Mouse (Mus musculus) brown adipose tissue, adult 24 weeks (tissue): Measurements from ENCODE around the gene Ephb2. TPM values are rescaled to one million over a fixed set of nuclear protein-coding genes. Genes with fewer than 3 reads are reported as not detected.

Source experiments
- H3K27ac ChIP-seq: fragments of 200-500 bp; replicated peaks from 2 replicates; pipeline ENCODE4 v1.5.1; 2012; ENCODE audit warnings: low read depth, mild to moderate bottlenecking, low read length
- H3K4me1 ChIP-seq: fragments of 200-500 bp; 2 replicates; pipeline ENCODE4 v1.6.1; 2012; ENCODE audit warnings: low read length, mixed read lengths; ENCODE audit not compliant: control insufficient read depth, insufficient read depth, insufficient read length
- H3K4me3 ChIP-seq: fragments of 200-500 bp; 2 replicates; pipeline ENCODE4 v1.5.1; 2012; ENCODE audit warnings: low read depth, mild to moderate bottlenecking, low read length, moderate library complexity; ENCODE audit not compliant: insufficient read depth
- polyA plus RNA-seq: library from polyadenylated mRNA; stranded (reverse); fragments of >200 nt; gene quantifications from 2 replicates; pipeline ENCODE4 v1.2.4, GENCODE M21; 2012; ENCODE audit not compliant: missing spikeins, insufficient read depth, insufficient read length

The Ephb2 gene
- polyA plus RNA-seq, 1 experiment: 1.5 TPM

DNA sequence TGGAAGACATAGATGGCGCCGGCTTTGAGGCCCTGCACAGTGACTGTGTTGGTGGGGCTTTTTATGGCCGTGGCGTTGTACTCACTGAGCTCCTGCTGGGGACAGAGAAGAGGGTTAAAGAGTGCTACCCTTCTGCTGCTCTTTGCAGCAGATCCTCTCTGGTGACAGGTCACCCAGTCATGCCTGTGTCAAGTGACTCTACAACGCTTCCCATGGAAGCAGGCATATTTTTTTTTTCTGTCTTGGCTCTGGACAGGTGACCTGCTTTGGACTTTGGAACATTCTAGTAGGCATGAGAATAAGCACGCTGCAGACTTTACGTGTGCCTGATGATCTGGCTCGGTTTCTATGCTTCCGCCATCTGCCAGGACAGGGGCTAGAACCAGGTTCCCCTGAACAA lies 160.3 kb downstream of the Ephb2 start:
- Histone ChIP-seq H3K27ac (no peak overlapping the region), H3K4me3 (no peak overlapping the region), H3K4me1 (no peaks in the 10 kb centered on the region)

DNA sequence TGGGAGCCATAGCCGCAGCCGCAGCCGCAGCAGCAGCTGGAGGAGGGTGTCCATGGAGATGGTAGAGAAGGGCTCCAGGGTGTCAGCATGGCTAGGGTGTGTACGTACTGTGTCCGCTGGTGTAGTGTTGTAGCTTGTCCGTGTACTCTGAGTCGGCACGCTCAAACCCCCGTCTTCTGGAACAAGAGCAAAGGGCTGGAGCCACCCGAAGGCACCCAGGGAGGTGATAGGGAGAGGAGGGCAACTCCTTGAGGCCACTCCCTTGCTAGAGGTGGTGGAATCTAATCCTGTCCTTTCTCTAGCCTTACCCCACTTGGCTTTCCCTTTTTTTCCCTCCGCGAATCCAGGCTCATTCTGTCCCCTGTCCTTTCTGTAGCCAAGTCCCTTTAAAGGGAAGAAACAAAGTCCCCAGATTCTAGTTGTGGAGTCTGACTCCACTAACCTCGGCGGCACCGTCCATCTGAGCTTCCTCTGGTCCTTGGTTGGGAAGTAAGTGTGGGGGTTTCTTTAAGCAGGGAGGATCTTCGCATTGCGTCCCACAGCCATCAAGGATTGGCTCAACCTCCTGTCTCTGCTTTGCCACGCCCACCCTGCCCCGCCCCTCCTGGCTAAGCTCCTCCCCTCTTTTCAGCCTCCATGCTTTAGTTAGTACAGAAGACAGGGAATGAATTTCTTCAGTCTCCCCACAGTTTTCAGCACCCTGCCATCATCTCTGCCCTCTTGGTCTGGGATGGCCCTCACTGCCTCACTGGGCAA lies 163.3 kb downstream of the Ephb2 start:
- H3K4me3 ChIP-seq: no peak overlapping the region
- no peaks in the 10 kb centered on the region for H3K4me1 ChIP-seq
- H3K27ac ChIP-seq: no peak overlapping the region

DNA sequence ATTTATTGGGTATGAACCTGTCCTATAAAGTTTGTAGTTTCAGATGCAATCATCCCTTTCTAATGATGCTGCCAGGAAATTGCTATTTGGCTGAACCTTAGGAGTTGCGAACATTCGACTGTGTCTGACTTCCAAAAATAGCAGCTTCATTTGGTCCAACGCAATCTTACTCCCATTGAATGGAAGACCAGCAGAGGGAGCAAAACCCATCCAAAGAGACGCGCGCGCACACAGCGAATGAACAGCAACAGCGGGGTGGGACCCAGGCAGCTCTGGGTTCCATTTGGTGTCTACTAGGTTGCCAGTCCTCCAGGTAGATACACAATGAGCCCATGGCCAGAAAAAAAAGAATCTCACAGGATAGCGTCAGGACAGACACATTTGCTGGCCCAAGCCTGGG lies 168.0 kb downstream of the Ephb2 start:
- Histone ChIP-seq H3K27ac (no peak overlapping the region), H3K4me1 (no peaks in the 10 kb centered on the region), H3K4me3 (no peak overlapping the region)

DNA sequence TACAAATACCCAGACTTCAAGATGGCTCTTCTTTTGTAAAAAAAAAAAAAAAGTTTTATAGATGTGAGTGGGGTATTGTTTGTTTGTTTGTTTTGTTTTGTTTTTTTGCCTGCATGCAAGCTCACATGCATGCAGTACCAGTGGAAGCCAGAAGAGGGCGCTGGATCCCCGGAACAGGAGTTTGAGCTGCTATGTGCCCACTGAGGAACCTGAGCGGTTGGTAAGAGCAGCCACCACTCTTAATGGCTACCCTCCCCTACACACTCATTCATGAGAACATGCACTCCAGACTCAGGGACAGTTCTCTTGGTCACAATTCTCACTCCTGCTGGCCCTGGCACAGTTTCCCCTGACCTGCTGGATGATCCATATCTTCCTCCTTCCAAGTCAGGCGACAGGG lies 169.8 kb downstream of the Ephb2 start:
- no peaks in the 10 kb centered on the region for H3K4me1 ChIP-seq
- H3K4me3 ChIP-seq: no peak overlapping the region

DNA sequence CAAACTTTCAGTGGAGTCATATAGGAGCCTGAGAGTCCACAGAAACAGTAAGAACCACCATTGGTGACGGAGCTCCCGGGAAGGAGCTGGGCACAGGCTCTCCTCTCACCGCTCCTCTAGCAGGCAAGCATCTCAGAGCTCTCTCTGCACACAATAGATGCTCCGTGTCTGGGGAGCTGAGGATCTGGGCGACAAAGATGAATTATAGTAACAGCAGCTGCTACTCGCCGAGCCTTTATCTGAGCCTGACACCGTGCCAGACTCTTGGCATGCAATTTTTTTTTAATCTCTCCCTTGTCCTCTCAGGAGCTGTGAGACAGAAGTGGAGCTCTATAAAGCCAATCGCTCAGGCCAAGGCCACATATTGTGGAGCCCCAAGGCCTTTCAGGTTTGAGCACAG lies 170.7 kb downstream of the Ephb2 start:
- H3K4me3 ChIP-seq: no peak overlapping the region
- H3K27ac ChIP-seq: no peak overlapping the region
- no peaks in the 10 kb centered on the region for H3K4me1 ChIP-seq

More for the DNA sequence above, 169.8 kb downstream of the Ephb2 start:
- H3K27ac ChIP-seq: no peak overlapping the region

DNA sequence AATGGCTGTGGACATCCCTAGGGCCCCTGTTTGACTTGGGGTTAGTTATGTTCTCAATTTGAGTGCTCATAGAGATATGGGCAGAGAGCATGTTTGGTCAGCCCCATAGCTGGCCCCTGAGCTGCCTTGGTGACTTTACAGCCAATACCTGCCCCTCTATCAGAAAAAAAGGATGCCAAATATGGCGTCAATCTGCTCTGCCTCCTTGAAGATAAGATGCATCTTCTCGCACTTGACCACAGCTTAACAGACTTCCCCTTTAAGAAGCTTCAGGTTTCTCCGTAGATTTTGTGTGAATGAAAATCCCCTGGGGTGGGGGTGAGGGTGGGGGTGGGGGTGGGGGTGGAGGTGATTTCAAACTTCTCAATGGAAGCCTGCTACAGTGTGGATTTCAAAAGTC lies 177.9 kb downstream of the Ephb2 start:
- Histone ChIP-seq H3K4me1 (no peaks in the 10 kb centered on the region), H3K4me3 (no peak overlapping the region), H3K27ac (no peak overlapping the region)

DNA sequence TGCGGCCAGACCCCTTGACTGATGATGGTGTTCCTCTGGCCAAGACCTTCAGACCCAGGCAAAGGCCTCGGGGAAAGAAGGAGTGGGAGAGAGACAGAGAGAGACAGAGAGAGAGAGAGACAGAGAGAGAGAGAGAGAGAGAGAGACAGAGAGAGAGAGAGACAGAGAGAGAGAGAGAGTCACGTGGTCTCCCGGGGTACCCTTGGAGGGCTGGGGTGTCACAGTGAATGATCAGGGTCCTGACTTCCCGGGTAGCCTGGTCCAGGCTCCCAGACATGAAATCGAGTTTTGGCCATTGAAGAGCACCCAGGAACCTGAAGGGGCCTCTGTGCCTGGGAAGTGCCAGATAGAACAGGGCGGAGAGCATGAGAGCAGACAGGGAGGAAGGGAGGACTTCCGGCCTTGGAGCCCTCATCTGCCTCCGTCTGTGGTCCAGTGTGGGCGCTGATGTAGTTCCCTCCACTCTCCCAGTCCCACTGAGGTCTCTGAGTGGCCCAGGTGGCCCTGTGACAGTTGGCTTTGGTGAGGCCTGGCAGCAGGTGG lies 182.0 kb downstream of the Ephb2 start:
- Histone ChIP-seq H3K4me1 (no peaks in the 10 kb centered on the region), H3K27ac (no peak overlapping the region), H3K4me3 (no peak overlapping the region)

DNA sequence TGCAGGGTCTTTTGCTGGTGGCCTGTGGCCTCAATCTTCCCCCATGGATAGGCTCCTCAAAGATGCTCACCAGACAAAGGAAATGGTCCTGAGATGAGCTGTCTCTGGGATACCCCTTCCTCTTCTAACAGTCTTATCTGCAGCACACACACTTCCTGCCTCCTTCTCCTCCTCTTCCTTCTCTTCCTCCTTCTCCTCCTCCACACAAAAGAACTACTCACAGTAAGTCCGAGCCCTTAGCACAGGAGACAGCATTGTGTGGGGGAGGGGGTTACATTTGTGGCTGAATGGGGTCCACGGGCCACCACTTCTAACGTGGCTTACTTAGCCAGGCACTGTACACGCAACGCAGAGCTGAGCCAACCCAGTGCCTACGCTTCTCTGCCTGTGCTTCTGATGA lies 182.8 kb downstream of the Ephb2 start:
- no peaks in the 10 kb centered on the region for H3K4me1 ChIP-seq
- H3K4me3 ChIP-seq: no peak overlapping the region
- no peak overlapping the region for H3K27ac ChIP-seq

DNA sequence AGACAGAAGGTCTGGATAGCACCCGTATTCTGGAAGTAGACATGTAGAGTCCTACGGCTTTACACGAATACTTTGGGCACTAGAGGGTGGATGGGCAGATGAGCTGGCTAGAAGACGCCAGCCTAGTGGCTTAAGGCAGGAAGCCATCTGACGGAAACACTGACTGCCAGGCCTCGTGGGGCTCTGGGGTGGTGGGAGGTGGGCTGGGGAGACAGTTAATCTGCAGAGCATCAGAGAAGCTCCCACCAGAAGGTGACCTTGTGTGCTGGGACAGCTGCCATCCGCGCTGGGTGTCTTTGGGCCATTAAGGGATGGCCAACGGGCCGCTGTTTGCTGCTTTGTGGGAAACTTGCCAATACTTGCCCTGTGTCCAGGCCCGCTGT lies 183.3 kb downstream of the Ephb2 start:
- no peaks in the 10 kb centered on the region for H3K4me1 ChIP-seq
- no peak overlapping the region for H3K4me3 ChIP-seq
- H3K27ac ChIP-seq: no peak overlapping the region

DNA sequence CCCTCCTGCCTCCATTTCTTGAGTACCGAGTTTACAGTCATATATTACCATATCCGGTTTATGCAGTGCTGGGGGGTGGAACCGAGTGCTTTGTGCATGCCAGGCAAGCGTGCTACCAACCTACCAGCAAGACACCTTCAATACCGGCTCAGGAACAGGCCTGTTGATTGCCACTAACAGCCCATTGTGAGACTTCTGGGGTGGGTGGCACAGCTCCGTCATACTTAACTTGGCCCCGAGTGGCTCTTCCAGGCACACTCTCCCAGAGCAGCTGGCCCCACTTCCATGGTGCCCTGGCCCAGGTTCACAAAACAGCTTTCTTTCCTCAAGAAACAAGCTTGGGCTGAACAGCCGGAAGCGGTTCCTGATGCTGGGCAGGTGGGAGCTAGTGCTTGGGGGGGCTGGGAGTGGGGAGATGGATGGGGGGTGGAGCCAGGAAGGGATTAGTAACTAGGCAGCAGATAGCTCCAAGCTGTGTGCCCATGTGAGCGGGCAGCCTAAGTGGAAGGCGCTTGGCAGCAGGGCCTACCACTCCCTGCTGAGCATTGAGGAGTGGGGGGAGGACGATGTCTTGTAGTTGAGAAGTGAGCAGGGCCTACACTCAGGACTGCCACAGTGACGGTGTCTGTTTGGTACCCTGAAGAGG lies 183.8 kb downstream of the Ephb2 start:
- Histone ChIP-seq H3K4me1 (no peaks in the 10 kb centered on the region), H3K4me3 (no peak overlapping the region), H3K27ac (no peak overlapping the region)

DNA sequence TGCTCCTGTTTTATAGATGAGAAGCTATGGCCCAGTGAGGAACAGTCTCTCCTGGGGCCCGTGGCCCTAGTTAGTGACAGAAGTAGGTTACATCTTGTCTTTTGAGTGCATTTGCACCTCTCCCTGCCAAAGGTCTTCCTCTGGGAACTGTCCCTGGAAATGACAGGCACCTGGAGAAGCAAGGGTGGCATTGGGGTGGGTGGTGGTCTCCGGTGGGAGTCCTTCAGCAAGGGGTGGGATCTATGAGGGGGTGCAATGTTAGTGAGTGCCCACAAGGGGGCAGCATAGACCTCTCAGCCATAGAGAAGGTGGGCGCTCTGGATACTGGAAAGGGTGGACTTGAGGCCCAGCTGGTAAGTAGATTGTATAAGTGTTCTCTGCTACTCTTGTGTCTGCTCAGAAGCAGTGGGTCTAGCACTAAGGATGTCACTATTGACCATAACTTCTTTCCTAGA lies 184.4 kb downstream of the Ephb2 start:
- H3K4me1 ChIP-seq: no peaks in the 10 kb centered on the region
- H3K27ac ChIP-seq: no peak overlapping the region
- H3K4me3 ChIP-seq: no peak overlapping the region

DNA sequence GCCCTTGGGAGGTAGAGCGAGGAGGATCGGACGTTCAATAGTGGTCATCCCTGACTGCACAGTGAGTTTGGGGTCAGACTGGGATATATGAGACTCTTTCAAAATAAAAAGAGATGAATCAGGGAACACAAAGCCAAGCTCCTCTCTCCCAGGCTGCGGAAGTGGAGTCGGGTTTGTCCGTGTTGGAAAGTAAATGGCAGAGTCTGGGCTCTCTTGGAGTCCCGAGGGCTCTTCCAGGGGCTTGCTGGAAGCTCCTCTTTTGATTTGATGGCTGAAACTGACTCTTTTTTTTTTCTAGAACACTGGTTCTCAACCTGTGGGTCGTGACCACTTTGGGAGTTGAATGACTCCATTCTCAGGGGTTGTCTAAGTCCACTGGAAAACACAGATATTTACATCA lies 185.5 kb downstream of the Ephb2 start:
- Histone ChIP-seq H3K4me3 (no peak overlapping the region), H3K4me1 (no peaks in the 10 kb centered on the region), H3K27ac (no peak overlapping the region)

DNA sequence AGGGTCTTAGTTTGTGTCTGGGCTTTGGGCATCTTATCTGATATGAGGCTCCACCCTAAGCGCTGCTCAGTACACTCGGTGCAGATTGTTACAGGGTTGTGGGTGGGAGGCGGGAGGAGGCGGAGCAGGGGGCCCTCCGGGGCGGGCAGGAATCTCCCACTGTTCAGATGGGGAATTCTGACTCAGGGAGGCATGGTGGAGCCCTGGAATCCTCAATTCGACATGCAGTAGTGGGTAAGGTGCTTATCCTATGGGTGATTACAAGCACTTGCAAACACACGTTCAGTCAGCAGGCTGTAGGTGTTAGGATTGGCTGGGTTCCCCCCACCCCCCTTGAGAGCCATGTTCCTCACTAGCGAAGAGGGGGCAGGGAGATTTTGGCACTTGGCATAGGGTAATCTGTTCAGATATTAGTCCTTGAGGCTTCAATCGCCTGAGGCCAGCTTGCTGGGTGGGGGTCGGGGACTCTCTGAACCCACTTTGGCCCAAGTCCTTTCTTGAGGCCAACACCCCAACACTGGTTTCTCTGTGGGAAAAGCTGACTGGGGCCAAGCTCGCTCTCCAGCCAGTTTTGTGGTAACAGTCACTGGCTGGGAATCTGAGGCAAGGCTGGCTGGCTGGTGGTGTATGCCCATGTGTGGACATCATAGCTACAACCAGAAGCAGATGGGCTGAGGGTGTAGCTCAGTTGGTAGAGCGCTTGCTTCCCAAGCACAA lies 186.2 kb downstream of the Ephb2 start:
- no peaks in the 10 kb centered on the region for H3K4me1 ChIP-seq
- no peak overlapping the region for H3K4me3 ChIP-seq
- no peak overlapping the region for H3K27ac ChIP-seq

DNA sequence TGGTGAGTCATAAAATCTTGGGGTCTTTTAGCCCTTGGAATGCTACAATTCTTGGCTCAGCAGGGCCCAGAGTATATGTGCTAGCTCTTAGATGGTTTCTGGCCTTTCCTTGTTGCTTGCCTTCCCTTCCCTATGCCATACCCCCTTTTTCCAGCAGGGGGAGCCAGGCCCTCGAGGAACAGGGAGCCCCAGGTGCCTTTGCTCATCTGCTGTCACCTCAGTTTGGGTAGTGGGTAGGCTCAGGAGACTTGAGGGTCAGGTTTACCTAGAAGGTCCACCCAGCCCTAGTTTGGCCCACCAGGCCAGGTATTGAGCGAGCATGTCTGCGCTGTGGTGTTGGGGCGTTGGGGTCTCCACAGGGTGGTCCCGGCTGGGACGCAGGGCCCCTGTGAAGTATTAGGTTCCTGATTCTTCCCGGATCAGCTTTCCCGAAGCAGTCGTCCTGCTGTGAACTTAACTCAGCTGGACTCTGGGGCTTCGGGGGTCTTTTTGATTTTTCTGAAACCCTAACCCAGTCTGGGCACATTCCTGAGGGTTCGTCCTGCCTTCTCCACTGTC lies 186.8 kb downstream of the Ephb2 start:
- Histone ChIP-seq H3K4me3 (no peak overlapping the region), H3K27ac (no peak overlapping the region), H3K4me1 (no peaks in the 10 kb centered on the region)

DNA sequence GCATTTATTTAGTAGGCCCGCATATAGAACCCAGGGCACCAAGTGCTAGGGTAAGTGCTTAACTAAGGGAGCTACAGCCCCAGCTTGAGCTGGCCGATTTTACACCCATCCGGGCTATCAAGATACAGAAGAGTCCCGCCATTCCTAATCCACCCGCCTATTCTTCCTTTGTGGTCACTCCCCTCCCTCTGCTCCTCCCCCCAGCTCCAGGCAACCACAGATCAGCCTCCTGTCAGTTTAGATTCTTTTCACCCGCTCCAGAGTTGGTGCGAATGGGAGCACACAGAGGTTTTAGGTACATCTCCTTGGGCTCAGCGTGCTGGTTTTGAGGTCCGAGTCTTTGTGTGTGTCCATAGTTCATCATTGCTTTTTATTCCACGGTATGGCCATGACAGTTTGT lies 196.9 kb downstream of the Ephb2 start:
- Histone ChIP-seq H3K4me1 (no peaks in the 10 kb centered on the region), H3K27ac (no peak overlapping the region), H3K4me3 (no peak overlapping the region)
